Mouse (Mus musculus) right cerebral cortex, postnatal 10 days (tissue): ENCODE results near the gene Zfp503.

ENCODE experiments used
- DNase-seq, 2 experiments: peaks; one replicate each; pipeline ENCODE4 v3.0.0; 2021; ENCODE audit warnings: low spot score in 2 of 2

Gene Zfp503

DNA sequence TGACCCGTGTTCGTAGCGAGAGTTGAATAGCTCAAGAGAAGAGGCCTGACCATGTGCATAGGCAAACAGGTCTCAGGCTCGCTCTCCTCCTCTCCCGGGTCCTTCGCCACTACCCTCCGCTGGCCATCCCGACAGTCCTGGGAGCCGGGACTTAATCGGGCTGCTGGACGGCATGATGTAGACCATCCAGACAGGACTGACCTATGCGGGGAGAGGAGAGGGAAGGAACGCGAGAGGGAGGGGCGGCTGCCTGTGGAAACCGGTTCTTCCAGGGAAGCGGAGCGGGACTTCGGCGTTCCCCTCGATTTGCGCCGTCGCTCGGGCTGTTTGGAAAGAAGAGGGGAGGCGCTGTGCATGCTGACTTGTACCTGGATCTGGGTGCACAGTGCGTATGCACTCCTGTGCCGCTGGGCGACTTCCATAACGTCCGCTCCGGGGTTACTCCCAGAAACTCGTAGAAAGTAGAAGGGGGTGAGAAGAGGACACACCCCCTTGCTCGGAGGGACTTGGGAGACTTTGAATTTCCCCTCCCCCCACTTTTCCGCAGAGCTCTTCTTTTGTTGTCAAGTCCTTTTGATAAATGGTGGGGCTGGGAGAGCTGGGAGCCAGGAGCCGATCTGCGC is at the start of gene Zfp503:
Gene Zfp503 (minus strand): TSS at position 311 of the 623 bp plus-strand sequence.
- peak in 1 of 2 experiments; percentile 30 for DNase-seq

DNA sequence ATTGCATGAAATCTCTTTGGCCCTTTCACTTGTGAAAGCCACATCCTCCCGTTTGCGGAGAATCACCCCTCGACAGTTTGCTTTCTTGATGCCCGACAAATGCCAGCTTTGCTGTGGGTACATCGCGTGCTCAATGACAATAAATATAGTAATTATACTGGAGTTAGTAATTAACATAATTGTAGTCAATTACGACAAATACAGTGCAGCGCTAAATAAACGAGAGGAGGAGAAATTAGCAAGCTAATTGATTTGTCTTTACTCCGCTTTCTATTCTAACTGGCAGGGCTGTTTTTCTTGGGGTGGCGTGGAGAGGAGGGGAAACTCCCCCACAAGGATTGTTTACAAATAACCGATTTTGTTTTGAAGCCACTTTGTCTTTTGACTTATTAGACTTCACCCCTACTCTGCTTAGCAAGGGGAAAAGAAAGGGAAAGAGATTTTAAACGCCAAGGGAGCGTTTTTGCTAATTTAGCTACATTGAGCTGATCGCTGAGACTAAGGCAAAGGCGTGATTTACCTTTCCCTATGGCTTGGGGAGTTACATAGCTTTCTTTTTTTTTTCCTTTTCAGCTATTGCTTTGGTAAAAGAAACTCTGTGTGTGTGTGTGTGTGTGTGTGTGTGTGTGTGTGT is 48.2 kb upstream of the Zfp503 start:
- DNase-seq = no peak

DNA sequence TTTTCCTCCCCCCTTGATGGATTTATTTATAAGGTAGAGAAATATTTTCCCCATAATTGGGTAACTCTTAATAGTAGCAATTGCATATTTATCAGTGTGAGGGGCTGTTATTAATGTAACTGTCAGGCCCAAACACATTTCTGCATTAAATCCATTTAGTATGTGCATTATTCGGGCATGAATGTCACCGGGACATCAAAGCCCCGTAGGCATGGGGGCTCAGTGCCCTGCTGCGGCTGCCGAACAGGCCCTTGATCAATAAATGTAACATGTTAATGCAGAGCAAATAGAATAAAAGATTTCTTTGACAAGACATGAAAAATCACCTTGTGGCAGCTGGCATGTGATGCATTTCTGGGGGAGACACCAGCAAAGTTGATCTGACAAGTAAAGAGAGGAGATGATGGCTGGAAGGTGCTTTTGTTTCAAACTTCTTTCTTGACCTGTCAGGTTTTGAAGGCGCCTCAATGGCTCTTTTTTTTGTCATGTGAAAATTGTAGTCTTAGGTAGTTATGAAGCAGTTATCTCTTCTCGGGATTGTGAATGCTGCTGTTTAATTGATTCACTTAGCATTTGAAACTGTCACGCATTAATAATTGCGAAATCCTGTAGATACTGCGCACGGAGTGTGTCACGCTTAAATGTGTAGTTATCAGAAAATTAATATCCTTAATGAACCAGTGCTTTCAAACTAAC is 47.5 kb upstream of the Zfp503 start:
- no peak for DNase-seq

DNA sequence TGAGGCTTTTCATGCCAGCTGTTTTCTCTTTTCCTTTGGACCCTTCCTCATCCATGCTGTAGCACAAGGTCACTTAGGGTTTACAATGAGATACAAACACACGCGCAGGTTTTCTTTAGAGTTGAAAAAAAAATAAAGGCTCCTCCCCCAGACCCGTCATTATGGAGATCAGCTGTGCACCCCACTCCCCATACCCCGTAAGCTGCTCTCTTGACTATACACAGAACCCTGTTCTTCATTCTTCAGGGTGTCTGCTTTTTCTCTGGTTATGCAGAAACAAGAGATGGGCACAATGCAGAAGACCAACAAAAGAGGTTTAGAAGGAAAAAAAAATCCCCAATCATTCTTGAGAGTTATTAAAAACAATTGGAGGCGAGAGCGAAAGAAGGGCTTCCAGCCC is 46.9 kb upstream of the Zfp503 start:
- no peak for DNase-seq

DNA sequence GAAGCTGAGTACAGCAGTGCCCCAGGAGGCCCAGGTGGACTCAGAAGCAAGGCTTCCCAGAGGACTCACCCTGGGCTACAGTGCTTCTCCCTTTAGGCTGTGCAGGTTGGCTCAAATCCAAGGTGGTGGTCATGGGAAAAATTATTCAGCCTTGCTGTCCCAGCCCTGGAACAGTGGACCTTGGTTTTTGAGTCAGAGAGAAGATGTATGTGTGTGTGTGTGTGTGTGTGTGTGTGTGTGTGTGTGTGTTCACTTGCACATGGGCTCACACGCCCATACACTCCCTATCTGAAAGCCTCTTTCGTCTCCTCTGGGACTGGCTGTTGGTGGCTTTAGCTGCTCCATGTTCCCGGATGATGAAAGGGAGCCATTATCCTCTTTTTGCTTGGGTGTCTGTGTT is 46.5 kb upstream of the Zfp503 start:
- no peak for DNase-seq

DNA sequence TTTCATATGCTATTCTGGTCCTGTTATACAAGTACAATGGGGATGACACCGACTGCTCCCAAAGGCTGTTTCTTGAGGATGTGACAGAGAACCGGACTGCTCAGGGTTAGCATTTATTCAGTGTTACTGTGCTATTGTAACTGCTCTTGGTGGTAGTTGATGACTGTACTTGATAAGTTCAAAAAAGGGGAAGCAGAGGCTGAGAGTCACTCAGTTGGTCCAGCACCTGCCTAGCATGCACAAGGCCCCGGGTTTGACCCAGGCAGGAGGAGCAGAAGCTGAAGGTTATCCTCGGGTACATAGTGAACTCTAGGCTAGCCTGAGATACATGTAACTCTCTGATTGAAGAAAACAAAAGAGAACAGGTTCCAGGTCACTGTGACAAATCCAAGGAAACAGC is 34.1 kb upstream of the Zfp503 start:
- DNase-seq = no peak

DNA sequence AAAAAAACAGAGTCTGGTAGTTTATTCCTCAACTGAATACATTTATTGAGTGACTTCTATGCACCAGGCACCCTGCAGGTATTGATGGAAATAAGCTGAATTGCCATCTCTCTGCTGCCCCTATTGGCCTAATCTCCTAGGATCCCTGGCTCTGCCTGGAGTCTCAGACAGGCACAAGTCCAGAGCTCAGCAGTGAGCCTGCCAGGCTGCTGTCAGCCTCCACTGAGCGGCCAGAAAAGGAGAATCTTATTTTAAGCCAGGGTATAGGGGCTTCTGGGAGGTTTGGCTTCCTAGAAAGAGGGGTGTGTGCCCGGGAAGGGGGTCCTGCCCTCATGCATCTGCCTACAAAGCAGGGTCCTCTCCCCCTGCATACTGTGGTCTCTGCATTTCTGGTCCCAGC is 31.5 kb upstream of the Zfp503 start:
- DNase-seq = peak; percentile 38 to 57

DNA sequence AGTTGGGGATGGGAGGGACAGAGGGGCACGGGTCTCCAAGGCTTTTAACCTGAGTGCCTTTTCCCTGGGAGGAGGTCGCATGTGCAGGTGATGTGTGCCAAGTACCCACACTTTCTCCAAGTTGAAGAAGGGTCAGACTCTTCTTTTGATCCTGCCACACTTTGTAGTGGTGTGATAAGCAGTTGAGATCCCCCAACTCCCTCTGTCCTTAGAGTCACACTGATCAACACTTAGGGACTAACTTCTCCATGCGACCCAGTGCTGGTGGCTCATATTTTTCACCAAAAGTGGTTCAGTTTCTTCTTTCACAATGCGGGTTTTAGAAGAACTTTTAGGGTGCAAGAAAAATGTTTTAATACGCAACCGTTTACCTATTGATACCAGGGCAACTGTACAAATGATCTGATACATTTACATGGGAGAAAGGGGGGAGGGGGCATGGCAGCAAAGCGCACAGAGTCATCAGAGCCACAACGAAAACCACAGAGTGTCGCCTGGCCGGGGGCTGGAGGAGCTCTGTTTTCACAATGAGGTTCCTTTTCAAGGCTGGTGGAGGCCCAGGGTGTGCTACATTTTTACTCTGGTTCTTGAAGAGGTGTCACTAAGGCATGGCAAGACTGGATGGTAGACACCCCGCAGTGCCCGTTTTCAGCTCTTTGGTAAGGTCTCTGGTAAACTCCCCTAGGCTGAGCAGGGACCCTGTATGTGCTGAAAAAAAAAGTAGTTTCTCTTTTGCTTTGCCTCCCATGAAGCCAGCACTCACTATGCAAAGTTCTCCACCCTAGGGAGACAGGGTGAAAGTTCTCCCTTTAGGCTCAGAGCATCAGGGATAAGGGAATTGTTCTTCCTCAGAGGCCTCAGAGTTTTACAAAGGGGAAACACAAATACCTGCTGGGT is 30.8 kb upstream of the Zfp503 start:
- no peak for DNase-seq

DNA sequence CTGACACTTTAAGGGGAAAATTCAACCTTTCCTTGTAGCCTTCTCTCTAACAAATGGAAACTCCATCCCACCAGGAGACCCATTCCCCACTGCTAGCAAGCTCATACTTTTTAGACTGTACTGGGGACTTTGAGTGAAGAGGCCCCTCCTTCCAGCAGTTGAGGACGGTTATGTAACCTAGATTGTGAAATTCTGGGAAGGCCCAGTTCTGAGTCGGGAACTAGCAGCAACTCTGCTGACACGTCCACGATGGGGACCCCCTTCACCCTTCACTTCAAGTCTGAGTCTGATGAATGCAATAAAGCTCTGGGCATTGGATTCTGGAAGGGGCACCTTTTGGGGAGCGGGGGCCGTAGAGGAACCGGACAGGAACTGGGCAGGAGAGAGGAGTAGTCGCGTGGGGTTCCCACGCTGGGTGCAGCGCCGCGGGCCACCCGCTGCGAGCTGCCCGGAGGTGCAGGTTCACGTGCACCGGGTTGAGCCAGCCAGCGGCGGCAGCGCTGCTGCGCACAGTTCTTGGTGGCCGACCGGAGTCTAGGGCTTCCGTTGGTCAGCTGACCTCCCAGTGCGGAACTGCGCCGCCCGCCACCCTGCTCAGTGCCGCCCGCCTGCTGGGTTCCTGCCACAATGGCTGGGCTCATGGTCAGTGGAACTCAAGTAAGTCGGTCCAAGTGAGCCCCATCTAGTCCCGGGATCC is 30.0 kb upstream of the Zfp503 start, which contains the start of gene Lrmda:
Gene Lrmda (plus strand): TSS at position 461 of the 697 bp plus-strand sequence.
- peak; percentile 49 to 56 for DNase-seq

DNA sequence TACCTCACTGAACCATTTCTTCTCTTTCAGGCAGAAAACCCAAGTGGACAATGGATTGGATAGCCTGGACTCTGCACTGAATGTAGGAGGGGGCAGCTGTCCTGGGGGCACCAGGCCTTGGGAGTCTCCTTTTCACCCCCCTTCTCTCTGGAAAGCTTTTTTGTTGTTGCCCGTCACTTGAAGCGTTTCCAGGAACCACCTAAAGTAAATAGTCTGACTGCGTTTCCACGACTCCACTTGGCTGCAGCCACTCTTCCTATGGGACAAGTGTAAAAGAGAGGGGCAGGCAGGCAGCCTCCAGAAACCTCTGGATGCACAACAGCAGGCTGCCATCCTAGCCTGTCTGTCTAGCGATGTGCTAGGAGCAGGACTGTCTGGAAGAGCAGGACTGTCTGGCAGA is 27.6 kb upstream of the Zfp503 start:
- DNase-seq = no peak

DNA sequence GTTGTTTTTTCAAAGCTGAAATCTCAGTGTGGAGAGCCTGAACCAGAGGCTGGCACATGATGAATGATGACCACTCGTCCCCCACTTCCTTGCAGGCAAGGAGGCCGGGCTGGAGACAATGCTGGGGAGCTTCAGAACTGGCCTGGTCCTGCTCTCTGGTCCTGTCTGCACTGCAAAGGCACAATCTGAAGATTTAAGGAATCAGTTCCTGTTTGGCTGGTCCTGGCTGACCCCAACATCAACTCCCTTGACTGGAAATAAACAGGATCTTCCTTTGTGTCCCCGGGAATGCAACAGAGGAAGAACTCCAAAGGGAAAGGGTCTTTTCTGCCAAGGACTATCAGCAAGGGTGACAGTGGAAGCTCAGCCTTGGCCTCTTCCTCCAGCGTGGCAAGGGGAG is 25.4 kb upstream of the Zfp503 start:
- no peak for DNase-seq

DNA sequence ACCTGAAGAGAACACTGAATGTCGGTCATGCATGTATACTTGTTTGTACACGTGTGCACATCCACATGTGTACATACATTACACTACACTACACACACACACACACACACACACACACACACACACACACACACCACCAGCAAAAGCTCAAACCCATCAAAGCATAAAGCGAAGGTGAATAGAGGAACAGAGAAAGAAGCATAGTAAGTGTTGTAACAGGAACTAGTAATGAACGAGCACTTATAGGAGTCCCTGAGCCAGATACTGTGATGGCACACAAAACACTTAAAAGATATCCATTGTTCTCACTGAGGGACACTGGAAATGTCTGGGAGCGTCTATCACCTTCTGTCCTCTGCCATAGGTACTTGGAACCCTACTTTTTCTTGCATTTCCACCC is 24.9 kb upstream of the Zfp503 start:
- DNase-seq = no peak

DNA sequence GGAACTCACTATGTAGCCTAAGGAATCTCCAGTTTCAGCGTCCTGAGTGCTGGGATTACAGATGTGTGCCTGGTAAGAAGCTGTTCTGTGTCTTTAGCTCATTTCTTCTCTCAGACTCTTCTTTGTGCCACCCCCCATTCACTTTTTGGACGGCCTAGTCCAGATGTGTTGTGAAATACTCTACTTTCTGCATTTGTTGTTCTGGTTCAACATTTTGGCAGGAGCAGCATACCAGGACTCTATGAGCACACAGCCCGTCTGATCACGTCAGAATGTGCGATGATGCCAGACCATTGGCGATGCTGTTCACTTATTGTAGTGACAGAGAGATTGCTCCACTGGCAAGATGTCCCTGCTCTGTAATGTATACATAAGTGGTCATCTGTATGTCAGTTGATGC is 17.6 kb upstream of the Zfp503 start:
- DNase-seq = no peak

DNA sequence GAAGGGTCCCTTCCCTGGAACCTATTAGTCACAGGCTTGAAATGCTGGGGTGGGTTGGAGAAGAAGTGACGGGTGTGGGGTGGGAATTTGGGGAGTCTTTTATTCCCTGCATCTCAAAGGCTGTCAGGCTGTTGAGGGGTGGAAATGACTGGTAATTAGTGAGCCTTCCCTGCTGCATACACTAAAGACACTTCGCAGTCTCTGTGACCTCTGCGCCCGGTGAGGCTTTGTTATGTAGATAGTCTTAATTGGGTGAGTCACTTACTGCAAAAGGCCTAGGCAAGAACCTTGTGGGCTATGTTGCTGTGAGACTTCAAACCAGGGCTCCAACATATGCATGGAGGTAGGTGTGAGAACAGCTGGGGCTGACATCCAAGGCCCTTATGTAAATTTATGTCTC is 15.5 kb upstream of the Zfp503 start:
- no peak for DNase-seq

DNA sequence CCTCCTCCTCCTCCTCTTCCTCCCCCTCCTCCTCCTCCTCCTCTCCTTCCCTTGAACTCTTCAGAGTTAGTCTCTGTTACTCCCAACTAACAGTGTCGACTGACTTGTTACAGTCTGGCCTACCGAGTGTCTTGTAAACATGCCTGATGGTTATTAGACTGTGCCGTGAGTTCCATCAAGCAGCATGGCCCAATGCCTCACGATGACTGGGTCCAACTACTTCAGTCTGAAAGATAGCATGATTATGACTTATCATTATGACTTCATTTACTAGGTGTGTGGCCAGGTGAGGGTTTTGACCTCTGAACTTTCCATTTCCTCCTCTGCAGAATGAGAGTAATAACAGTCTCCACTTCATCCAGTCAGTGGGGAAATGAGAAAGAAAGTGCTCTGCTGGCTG is 14.2 kb upstream of the Zfp503 start:
- DNase-seq = no peak

DNA sequence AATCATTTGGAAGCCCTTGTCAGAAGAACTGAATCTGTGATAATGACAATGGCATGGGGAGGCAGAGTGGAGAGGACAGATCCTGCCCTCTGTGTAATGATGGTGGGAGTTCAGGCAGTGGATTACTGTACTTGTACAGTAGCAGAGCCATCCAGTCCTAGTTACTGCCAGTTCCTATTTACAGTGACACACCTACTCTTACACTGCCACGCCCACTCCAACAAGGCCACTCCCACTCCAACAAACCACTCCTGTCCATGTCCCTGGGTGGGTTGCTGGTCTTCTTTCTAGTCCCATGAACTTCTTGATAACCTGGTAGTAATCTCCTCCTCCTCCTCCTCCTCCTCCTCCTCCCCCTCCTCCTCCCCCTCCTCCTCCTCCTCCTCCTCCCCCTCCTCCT is 13.8 kb upstream of the Zfp503 start:
- DNase-seq = no peak

DNA sequence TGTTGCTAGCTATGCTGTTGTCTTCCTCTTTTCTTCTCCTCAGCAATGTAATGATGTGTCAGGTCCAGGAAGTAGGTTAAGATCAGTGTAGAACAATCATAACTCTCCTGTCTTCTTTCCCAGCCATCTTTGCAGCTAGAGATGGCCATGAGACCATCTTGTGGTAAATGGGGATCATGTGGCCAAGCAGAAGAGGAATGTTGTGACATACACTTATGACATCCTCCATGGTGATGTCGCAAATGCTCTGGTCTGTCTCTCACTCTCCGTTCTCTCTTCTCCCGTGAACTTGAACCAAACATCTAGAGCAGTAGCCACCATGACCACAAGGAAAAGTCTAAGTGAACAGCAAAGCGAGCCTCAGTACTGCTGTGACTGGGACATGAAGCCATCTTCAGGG is 10.2 kb upstream of the Zfp503 start:
- DNase-seq = no peak

DNA sequence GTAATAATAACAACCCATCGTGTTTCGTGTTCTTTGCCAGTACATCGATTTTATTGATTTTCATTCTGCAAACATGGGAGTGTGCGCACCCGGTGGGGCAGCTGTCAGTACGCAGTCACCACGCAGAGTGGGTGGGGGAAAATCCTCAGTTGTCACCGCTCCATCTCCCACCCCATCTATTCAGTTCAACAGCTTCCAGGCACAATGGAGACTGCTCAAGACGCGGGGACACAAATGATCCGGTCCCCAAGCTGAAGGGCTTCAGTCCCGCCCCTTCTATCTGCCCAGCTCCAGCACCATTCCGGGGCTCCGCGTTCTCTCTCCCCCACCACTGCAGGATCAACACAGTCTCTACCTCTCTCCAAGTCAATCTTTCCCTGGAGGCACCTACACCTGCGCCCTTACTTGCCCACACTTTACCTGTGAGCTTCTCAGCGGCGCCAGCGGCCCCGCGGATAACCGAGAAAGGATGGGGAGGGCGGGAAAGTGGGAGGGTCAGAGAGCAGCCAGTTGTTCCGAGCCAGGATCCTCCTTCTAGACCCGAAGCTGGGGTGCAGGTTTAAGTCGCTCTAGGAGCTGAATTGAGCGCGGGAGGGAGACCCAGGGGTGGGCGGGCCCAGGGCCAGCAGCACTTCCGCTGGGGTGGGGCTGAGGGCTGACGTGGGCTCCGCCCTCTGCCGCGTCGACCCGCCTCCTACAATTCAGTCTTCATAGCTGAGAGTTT is 5.8 kb upstream of the Zfp503 start:
- peak; percentile 44 to 47 for DNase-seq

DNA sequence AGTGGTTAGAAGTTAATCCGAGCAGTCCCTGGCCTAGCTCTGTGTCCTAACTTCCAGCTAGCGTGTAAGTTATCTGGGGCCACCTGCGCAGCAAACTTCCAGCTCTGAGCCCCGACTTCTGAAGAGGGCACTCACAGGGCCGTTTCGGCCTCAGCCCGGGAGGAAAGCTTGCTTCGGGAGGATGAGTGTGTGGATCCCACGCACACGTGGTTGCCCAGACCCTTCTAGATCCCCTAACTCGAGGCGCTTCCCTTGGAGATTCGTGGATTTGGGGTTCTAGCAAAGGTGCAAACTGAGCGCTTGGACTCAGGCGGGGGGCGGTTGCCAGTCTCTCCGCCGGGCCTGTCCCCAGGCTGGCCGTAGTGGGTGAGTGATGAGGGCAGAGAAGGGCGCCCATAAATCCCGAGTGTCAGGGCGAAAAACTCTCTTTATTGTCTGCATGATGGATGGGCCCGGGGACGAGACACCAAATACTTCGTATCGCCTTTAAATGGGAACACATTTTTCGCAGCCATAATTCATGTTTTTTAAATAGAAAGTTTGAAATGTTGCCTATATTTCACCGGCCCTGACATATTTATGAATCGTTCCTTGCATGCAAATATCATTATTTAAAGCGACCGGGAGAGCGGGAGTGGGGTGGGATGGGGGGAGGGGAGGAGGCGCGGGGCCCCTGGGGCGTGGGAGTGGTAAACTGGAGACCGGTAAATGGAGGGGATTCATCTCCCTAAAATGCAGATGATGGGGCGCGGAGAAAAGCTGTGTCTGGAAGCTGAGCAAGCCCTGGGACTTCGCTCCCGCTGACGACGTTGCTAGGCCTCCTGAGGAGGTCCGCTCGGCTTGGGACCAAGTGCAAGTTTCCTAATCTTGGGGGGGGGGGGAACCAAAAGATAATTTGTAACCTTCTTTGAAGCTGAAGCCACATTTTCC is 4.9 kb upstream of the Zfp503 start:
- no peak for DNase-seq
